Mouse (Mus musculus): ENCODE measurements around the gene Ifit2.
"Not testable (repeated sequence)": the region's sequence is repeated elsewhere in the genome, so short reads cannot be mapped to it uniquely, and the experiment has no call there.

The Ifit2 gene

DNA sequence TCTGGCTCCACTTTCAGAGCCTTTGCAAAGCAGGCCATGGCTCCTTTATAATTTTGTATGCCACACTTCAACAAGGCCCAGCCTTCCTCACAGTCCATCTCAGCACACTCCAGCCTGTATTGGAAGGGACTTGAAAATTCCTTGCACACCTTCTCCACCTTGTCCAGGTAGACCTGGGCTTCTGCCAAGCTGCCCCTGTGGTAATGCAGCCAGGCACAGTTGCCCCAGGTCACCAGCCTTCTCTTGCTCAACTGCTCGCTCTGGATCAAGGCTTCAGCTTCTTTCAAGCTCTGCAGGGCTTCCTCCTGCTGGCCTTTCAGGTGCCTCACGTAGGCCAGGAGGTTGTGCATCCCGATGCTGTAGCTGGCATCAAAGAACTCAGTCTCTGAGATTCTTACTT is 44.0 kb downstream of the Ifit2 start:
- DNase-seq (ENCODE audit: extremely low spot score, low spot score) = not testable (repeated sequence)

DNA sequence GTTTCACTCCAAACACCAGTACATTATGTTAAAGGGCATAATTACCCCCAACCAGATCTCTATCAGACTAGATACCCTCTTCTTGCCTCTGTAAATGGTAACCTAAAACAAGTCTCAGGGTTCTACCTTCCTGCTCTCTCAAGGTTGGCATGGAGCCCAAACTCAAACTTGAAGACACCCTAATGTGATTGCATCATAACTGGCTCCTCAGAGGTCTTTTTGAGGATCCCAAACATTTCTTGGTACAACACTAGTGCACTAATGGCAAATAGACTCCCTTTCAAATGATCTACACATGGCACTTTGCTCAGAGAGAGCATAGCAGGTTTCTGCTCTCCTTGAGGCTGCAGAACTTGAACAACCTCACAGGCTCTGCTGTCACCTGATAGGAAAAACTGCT is 46.3 kb downstream of the Ifit2 start:
- DNase-seq (ENCODE audit: extremely low spot score, low spot score) = no peak

DNA sequence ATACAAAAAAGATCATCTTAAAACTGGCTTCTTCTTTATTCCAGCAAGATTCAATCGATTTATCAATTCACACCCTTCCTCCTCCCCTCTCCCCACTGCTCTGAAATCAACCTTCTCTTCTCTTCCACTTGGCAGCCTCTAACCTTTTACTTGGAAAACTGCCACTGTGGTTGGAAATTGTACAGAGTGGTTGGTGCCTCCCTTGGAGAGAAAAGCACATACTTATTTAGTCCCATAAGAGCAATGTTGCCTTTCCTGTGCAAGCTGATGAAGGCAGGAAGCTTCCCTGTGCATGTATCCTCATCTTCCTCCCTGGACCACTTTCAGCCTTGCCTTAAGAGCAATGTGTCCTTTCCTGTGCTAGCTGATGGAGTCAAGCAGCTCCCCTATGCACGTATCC is 47.8 kb downstream of the Ifit2 start:
- no peak for DNase-seq (ENCODE audit: extremely low spot score, low spot score)

DNA sequence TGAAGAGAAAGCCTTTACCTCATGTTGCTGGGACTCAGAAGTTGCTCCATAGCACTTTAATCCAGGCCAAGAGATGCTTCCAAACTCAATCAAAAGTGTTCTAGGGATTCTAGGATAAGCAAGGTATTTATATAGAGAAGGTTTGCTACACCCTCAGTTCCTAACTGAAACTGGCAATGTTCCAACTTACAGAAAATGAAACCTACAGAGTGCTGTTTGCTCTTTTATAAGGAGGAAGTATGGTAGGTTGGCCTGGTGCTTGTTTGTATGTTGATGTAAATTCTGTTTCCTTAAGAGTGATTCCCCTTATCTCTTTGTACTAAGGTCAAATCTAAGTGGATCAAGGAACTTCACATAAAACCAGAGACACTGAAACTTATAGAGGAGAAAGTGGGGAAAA is 48.8 kb downstream of the Ifit2 start:
- not testable (repeated sequence) for DNase-seq (ENCODE audit: extremely low spot score, low spot score)

DNA sequence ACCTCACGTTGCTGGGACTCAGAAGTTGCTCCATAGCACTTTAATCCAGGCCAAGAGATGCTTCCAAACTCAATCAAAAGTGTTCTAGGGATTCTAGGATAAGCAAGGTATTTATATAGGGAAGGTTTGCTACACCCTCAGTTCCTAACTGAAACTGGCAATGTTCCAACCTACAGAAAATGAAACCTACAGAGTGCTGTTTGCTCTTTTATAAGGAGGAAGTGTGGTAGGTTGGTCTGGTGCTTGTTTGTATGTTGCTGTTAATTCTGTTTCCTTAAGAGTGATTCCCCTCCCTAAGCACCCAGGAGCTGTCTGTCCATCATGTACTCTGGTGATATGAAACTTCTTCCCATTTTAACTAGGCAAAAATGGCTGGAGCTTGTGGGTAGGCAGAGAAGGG is 51.4 kb downstream of the Ifit2 start, which contains the start of gene Ifit1bl1:
TSS of gene Ifit1bl1 (minus strand) at position 69 of the 400 bp plus-strand sequence.
- DNase-seq (ENCODE audit: extremely low spot score, low spot score) = not testable (repeated sequence)

DNA sequence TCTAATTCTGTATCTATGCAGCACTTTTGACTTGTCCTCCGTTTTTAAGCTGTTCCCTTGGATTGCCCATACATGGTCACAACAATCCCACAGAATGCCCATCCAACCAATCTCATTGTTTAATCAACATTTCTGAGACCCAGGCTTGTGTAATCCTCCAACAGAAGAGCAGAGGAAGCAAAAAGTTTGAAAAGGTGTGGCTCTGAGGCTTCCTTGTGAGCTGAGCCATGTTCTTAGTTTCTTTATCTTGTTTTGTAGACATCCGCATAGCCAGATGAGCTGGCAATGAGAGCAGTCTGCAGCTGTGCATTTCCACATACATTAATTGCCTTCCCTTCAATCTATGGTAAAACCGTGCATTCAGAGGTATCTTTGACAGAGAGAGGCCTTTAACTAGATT is 55.0 kb downstream of the Ifit2 start:
- no peak for DNase-seq (ENCODE audit: extremely low spot score, low spot score)

DNA sequence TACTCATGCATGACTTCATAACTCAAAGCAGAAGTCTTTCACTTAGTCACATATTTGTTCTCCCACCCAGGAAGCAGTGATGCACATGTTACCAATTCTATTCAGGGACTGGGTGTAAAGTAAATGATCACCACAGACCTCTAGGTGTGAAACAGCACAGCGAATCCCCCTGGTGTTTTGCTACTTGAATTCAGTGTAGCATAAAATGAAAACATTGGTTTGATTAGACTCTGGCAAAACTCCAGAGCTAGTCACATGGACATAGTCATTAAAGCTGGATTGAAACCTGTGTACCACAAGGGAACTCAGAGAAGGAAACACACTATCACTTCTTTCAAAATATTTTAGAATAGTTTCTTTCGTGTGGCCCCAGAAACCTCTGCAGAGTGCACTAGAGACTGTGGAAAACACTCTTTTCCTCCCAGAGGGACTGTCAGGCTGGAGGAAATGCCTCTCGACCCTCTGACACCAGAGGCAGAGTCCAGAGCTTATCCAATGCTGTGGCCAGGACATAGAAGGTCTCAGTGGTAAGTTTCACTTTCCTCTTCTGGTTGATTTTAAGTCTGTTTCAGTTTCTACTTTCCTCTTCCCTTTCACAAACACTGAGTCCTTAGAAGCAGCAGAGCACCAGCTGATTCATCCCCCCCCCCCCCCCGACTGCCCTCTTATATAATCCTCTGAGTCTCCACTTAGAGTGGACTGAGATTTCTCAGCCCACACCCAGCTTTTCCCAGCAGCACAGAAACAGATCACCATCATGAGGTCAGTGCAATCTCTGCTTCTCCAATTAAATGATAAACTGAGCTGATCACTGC is 57.0 kb downstream of the Ifit2 start, which contains the start of gene Ifit3b:
TSS of gene Ifit3b (plus strand) at position 734 of the 815 bp plus-strand sequence.
- DNase-seq (ENCODE audit: extremely low spot score, low spot score) = not testable (repeated sequence)

DNA sequence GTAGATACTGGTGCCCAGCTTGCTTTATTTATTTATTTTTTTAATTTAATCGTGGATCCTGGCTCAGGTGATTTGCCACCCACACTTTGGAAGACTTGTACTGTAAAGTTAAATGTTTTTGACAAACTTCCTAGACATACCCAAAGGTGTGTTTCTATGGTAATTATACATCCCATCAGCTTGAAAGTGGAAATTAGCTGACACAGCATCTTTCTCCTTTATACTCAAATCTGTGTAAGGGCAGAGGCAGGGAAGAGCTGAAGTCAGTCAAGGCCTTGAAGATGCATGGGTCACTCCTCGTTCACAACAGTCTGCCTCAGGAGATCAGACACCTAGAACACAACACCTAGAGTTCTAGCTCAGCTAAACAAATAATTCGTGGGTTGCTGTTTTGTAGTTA is 59.6 kb downstream of the Ifit2 start:
- DNase-seq (ENCODE audit: extremely low spot score, low spot score) = not testable (repeated sequence)

DNA sequence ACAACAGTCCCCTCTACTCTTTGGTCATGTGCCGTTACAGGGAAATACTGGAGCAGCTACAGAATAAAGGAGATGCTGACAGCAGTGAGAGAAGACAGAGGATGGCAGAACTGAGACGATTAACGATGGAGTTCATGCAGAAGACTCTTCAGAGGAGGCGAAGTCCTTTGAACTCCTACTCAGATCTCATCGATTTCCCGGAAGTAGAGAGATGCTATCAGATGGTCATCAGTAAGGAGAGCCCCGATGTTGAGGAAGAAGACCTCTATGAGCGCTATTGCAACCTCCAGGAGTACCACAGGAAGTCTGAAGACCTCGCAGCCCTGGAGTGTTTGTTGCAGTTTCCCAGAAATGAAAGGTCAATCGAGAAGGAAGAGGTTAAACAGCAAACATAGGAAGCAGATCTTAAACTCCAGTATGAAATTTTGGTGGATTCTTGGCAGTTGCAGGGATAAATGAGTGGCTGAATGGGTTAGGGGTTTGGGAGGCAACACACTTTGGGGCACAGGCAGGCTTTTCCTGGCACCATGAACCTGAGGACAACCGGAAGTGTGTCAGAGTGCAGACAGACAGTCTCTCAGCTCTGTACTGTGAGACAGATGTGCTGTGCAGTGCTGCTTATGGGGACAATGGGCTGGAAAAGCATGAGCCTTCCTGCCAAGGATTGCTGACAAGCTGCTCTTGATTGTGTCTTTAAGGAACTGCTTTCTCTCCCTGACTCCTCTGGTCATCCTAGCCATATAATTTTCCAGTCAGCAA is 61.9 kb downstream of the Ifit2 start:
- not testable (repeated sequence) for DNase-seq (ENCODE audit: extremely low spot score, low spot score)

DNA sequence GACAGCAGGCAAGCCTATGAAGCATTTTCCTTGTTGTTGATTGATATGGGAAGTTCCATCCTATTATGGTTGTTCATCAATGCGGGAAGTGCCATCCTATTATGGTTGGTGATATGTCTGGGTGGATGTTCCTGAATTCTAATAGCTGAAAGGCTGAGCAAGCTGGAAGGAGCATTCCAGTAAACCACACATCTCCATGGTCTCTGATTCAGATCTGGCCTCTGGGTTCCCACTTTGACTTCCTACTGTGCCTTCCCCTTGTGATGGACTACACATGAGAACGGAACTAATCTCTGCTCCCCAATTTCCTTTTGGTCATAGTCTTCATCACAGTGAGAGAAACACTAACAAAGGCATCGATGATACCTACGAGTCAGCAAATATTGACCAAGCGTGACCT is 70.4 kb downstream of the Ifit2 start:
- DNase-seq (ENCODE audit: extremely low spot score, low spot score) = no peak

DNA sequence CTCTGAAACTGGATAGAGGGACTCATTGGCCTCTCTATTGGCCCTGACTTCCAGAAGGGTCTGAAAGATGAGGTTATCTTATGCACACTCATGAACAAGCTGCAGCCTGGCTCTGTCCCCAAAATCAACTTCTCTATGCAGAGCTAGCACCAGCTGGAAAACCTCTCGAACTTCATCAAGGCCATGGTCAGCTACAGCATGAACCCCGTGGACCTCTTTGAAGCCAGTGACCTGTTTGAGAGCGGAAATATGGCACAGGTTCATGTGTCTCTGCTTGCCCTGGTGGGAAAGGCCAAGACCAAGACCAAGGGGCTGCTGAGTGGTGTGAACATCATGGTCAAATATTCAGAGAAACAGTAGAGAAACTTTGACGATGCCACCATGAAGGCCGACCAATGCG is 73.3 kb downstream of the Ifit2 start:
- no peak for DNase-seq (ENCODE audit: extremely low spot score, low spot score)

DNA sequence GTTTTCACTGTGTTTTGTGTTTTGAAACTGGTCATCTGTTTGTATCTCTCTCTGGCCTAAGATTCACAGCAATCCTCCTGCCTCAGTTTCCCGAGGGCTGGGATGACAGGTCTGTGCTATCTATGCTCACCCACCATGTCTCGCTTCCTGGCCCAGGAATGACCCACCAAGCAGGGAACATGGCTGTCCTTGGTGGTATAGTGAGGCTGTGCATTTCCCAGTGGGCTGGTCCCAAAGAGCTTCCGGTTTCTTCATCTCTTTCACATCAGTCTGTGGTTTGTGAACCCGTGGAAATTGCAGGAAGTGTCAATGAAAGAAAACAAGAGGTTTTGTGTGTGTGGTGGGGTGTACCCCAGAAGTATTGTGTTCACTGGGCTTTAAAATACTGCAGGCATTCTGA is 74.2 kb downstream of the Ifit2 start:
- DNase-seq (ENCODE audit: extremely low spot score, low spot score) = no peak

Measured in neural tube, embryonic 10.5 days (tissue).